Mouse (Mus musculus) layer of hippocampus, adult 2 months (tissue): Measurements from ENCODE around the gene Mrpl33. TPM values are rescaled to one million over a fixed set of nuclear protein-coding genes. Genes with fewer than 3 reads are reported as not detected.
"Not testable (repeated sequence)": the region's sequence is repeated elsewhere in the genome, so short reads cannot be mapped to it uniquely, and the experiment has no call there.

Experiments used
- DNase-seq, 2 experiments: peaks; one replicate each; pipeline ENCODE4 v3.0.0; 2022; ENCODE audit warnings: low spot score in 2 of 2
- H3K27ac ChIP-seq: fragments of 200-600 bp; 2 replicates; pipeline ENCODE4 v1.8.1; 2022
- H3K4me3 ChIP-seq: fragments of 200-600 bp; 2 replicates; pipeline ENCODE4 v1.8.1; 2022; ENCODE audit warnings: mild to moderate bottlenecking
- CTCF ChIP-seq: fragments of 200-600 bp; conservative IDR thresholded peaks from 2 replicates; pipeline ENCODE4 v1.8.1; 2022; ENCODE audit warnings: antibody characterized with exemption, mild to moderate bottlenecking, moderate library complexity
- total RNA-seq, 2 experiments: library from RNA; stranded (reverse); gene quantifications; 2 replicates each; pipeline ENCODE4 v1.2.3; 2021

The Mrpl33 gene
- total RNA-seq, 2 experiments from 2014 or later, result 82.1 to 99.8 TPM

DNA sequence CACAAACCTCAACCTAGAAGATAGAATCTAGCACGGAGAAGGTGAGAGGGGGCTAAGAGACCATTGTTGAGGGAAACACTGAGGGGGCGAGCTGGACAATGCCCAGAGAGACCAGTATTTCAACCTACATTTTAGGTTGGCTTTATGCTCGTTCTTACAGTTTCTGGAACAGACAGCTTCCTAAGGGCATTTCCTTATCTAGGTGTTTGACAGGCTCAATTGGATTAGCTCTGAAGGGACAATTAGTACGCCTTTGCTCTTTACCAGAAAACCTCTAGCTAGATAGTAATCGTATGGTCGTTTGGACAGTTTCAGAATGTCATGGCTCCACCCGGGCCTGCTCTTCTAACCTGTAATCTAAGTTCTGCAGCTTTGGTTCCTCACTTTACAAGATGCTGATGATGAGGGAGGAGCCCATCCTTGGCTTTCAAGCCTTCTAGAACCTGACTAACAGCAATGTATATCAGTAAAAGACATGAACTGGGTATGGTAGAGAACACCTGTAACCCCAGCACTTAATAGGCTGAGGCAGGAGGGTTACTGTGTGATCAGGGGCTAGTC is 4.5 kb downstream of the Mrpl33 start:
- H3K4me3 ChIP-seq, result no peak overlapping the region
- no peak overlapping the region for H3K27ac ChIP-seq
- no peak for DNase-seq
- TF ChIP-seq CTCF, result no peak

DNA sequence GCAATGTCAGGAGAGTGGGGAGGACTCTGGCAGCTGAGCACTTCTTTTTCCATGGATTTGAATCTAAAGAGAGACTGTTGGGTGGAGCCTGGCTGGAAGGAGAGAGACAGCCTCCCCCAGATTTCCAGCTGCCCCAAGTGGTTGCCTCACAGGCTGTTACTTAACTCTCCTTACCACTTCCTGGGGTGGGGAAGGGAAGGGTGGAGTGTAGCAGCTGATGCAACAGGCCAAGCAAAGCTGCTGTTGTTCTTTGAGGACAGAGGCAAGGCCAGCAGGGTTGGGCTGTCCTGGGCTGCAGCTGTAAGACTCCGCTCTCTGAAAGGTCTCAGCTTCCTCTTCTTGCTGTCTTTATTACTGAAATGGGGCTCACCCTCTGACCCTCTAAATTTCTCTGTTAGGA is 5.6 kb downstream of the Mrpl33 start:
- DNase-seq, result peak in 1 of 2 experiments; percentile 53
- no peak for TF ChIP-seq CTCF
- Histone ChIP-seq H3K4me3 (no peak overlapping the region), H3K27ac (no peak overlapping the region)

DNA sequence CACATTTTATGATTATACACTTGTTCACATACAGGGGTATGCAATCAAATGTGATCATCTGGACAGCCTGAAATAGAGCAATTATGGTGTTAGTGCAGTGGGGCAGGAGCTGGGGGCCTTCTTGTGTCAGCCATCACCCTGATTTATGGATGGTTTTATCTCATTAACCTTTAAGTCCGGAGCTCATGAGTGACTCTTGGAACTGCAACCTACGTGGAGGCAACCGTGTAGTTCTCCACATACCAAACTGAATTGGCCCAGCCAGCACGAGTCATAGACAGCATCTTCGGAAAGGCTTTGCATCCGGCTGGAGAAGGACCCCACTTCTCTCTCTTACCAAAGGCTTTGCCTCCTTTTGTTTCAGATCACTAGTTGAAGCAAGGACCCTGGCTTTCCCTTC is 7.0 kb downstream of the Mrpl33 start:
- TF ChIP-seq CTCF, result no peak
- H3K4me3 ChIP-seq, result no peak overlapping the region
- no peak for DNase-seq
- H3K27ac ChIP-seq, result no peak overlapping the region

DNA sequence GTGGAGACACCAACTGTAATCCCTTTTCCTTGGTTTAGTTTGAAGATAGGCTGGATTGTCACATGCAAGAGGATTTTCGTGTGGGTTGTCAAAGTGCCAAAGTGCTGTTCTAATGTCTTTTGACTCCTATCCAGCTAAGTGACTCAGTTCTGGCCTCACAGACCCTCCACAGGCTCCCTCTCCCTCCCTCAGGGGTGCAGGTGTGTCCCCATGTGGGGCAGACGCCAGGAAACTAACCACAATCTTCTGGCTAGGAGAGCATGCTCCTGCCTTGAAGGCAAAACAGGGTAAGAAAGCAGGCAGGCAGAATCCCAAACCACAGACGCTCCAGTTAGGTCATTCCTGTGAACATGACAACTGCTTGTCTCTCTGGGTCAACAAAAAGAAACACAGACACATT is 9.4 kb downstream of the Mrpl33 start:
- H3K4me3 ChIP-seq, result no peak overlapping the region
- TF ChIP-seq CTCF, result no peak

DNA sequence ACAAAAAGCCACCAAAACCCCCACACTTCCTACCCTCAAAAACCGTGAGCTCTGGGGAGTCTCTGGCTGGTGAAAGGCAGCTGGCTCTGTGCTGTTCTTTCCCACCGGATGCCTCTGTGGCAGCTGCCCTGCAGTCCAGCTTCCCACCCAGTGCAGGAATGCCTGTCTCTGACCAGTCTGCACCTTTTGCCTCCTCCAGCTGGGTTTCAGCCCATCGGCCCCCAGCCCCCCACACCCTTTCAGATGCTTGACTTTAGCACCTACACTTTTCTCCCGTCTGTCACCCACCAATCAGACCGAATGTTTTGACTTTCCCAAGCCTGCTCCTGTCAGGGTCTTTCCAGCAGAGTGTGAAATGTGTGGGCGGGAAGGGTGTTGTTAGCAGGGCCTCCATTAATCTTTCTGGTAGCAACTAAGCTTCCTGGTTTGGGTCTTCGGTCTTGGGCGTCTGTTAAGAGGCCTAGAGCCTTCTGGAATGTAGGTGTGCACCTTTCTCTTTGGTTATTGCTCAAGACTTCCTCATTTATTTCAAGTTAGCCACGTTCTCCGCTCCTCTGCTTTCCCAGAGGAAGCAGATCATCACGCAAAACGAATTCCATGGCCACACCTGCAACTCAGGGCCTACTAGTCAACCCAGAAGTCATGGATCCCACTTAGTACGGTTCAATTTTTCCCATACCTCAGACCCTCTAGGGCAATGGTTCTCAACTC is 13.8 kb downstream of the Mrpl33 start:
- DNase-seq, result no peak
- no peak overlapping the region for H3K4me3 ChIP-seq
- no peak overlapping the region for H3K27ac ChIP-seq
- TF ChIP-seq CTCF, result no peak

More for the DNA sequence above, 9.4 kb downstream of the Mrpl33 start:
- no peak overlapping the region for H3K27ac ChIP-seq
- DNase-seq, result no peak

DNA sequence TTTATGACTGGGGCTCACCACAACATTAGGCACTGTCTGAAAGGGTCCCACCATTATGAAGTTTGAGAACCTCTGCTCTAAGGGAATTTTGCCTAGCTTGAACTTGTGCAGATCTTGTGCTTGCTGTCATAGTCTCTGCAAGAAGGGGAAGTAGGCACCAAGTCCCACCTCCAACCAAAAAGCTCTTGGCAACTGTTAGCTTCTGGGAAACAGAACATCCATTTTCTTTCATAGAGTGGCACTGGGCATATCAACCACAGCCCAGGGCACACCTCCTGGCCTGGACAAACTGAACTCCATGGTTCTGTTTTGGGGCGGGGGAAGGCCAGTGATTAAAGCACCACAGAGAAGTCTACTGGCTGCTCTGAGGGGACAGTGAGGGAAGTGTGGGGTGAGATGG is 14.5 kb downstream of the Mrpl33 start:
- TF ChIP-seq CTCF, result no peak
- Histone ChIP-seq H3K27ac (no peak overlapping the region), H3K4me3 (no peak overlapping the region)
- DNase-seq, result no peak

DNA sequence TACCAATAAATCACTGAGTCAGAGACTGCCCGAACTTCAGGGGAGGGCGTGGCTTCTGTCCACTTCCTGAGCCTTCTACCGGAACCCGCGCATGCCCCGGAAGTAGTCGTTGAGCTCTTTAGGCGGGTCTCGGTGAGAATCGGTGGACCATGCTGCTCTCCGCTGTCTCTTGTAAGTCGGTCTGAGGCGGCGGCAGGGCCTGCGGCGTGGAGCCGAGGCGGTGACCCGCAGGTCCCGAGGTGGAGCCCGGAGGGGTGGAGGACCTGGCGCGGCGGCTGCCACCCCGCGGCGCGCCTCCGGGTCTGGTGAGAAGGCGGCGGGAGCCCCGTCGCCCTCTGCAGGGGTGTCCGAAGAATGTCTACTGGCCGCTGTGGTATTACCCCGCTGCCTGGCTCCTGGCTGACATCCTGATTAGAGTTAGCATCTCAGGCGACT is 17.1 kb downstream of the Mrpl33 start:
- DNase-seq, result peak; percentile 69 to 79
- TF ChIP-seq CTCF, result peak; percentile 74
- peak overlapping the region; percentile 71 for H3K4me3 ChIP-seq
- peak overlapping the region; percentile 93 for H3K27ac ChIP-seq

DNA sequence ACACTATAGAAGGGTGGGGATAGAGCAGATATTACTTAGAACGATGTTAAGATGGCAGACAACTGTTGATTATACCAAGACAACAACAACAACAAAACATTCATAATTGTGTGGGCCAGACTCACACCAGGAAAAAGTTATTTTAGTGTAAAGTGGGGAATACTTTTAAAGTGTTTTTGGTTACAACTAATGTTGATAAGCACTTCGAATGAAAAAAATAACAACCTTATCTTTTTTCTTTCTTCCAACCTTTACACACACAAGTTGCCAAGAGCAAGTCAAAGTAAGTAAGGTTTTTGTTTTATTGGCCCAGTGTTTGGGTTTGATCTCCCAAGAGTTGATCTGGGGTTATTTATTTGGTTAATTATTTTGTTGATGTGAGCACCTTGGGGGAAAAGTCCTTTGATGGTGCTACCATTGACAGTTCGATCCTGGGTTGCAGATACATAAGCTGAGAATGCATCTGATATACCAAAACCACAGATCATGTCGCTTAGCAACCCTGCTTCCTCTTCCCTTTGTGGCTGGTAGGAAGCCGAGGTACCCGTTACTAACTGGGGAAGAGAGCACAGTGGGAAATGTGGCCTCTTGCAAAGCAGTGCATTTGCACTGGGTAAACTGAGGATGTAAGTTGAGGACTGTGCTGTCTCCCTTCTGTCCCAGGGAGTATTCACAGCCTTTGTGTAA is 17.7 kb downstream of the Mrpl33 start:
- Histone ChIP-seq H3K4me3 (peak overlapping the region; percentile 71), H3K27ac (peak overlapping the region; percentile 93)
- no peak for TF ChIP-seq CTCF
- no peak for DNase-seq

DNA sequence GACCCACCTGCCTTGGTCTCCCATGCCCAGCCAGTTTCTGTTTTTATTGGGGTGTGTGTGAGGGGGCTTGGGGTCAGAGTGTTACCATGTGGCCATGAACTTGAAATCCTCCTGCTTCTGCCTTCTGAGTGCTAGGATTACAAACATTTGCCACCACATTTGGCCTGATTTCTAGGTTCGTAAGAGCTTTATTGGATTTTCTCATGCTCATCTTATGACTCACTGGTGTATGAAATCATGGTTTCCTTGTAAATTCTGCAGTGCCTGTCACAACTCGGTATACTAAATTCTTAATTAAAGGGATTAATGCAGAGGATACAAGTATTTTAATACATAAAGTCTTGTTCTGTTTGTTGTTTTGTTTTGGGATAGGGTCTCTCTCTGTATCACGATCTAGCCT is 23.6 kb downstream of the Mrpl33 start:
- Histone ChIP-seq H3K27ac (no peak overlapping the region), H3K4me3 (no peak overlapping the region)
- no peak for TF ChIP-seq CTCF
- no peak for DNase-seq

DNA sequence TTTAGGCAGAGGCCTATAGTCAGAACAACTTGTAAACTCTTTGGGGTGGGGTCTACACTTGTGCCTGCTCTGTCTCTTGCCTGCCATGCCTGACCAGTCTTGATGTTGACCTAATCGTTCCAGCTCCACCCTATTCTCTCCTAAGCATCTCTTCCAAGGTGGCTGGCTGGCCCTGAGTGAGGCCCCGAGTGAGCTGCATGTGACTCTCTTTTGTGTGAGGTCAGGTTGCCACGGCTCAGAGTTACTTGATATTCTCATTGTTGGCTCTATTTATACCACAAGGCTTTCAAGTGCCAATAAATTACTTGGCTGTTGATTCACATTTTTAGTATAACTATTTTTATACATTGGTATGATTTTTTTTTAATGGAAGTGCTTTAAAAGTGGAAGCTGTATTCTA is 30.4 kb downstream of the Mrpl33 start:
- DNase-seq, result no peak
- H3K4me3 ChIP-seq, result no peak overlapping the region
- H3K27ac ChIP-seq, result no peak overlapping the region
- TF ChIP-seq CTCF, result no peak

DNA sequence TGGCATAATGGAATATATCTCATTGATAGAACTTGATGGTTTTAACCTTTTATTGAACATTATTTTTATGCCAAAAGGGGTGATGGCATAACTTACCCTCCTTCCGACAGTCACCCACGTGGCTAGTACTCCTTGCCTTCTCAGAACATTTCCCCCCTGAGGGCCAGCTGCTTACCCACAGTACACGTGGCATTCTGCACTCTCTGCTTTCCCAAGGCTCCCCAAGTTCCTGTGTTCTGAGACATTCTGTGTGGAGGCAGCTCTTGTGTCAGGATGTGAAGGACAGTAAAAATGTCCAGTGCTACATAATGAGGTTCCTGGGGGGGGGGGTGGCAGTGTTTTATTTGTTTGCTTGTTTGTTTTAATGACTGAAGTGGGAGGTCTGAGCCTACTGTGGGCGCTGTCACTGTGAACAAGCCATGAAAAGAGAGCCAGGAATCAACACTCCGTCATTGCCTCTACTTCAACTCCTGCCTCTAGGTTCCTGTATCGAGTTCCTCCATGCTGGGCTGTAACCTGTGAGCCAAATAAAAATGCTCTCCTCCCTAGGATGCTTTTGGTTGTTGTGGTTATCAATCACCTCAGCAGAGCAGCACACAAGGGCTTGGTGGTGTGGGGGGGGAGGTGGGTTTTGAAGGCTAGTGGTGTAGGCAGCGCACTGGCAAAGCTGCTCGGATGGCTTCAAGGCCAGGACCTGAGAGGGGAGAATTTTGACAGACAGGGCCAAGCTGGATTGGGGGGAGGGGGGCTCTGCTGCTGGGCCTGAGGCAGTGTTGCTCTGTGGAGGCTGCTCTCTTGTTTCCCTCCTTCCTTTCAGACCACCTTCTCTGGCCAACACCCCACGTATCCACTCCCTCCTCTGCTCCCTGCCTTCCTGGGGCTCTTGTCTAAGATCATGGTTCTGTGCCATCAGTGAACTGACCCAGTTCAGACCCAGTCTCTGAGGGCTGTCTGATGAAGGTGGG is 31.1 kb downstream of the Mrpl33 start:
- no peak for TF ChIP-seq CTCF
- no peak for DNase-seq
- Histone ChIP-seq H3K4me3 (no peak overlapping the region), H3K27ac (no peak overlapping the region)

DNA sequence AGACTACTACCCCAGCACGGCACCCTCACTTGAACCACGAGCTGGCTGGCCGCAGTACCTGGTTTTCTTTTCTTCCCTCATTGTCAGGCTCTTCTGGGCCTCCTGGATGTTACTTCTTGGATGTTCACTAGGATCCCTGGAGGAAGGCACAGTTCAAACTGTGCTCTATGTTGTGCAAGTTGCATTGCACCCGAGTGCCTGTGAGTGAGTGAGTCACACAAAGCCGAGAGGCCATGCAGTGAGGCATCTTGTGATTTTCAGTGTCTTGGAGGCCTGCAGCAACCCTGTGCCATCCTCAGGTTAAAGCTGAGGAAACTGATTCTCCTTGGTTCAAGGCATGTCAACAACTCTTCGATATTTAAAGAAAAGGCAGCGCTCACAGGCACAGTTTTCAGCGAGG is 31.8 kb downstream of the Mrpl33 start:
- no peak overlapping the region for H3K4me3 ChIP-seq
- no peak for DNase-seq
- no peak for TF ChIP-seq CTCF

DNA sequence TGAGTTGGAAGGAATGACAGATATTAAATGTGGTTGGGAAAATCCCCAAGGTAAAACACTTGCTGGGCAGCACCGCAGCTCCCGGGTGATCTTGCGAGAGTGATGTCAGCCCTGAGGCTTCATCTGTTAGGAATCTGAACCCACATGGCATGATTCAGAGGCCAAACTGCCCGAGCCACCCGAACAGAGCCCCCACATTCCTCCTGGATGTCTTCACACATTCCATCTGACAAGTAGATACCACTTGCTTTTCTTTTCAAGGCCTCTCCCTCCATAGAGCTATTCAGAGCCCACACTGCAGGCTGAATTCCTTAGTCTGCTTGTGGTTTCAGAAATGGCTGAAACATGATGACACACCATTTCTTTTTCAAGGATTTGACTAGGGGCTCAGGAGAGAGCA is 33.3 kb downstream of the Mrpl33 start:
- DNase-seq, result no peak
- no peak overlapping the region for H3K4me3 ChIP-seq
- TF ChIP-seq CTCF, result no peak
- H3K27ac ChIP-seq, result no peak overlapping the region

More for the DNA sequence above, 31.8 kb downstream of the Mrpl33 start:
- no peak overlapping the region for H3K27ac ChIP-seq

DNA sequence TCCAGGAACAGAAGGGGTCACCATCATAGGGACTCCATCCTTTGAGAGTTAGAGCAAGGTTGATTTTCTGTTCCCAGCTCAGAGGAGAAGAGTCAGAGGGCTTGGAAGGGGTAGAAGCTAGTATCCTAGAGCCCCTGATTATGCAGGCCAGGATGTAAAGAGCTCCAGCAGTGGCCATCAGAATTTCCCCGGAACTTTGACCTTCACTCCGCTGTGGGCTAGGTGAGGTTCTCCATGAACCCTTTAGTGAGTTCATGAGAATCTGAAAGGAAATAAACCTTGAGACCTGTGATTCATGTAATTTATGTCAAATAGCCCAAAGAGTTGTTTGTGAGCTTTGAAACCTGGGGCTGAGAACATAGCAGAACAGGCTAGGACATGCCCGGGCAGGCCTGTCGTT is 34.4 kb downstream of the Mrpl33 start:
- not testable (repeated sequence) for DNase-seq, H3K4me3 ChIP-seq

More for the DNA sequence above, 34.4 kb downstream of the Mrpl33 start:
- H3K27ac ChIP-seq, result not testable (repeated sequence)
